Mouse (Mus musculus): ENCODE data around the gene Fam57a.

DNA sequence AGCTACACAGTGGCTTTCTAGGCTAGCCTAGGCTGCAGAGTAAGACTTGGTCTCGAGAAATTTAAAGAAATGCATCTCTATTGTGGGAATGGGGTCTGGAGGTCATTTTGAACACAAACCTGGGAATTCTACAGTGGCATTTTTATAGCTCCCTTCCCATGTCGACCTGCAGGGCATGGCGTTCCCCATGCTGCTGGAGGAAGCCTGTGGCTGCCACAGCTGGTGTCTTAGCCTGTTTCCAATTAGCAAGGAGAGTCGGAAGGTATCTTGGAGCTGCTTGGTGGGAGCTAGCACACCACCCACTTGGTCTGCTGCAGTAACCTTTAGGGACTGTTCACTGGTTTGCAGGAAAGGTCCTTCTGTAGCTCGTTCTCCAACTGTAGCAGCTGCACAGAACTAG is 76.7 kb downstream of the Fam57a start:
- TF ChIP-seq CTCF (IDR thresholded peaks at IDR 0.05; ENCODE audit: control insufficient read depth, insufficient read depth, insufficient read length): no peak
- TF ChIP-seq MAX (IDR thresholded peaks at IDR 0.05): no peak
- TF ChIP-seq MYOG (IDR thresholded peaks at IDR 0.05; ENCODE audit: control insufficient read depth, extremely low read depth, insufficient read length): no peak
- no peak for TF ChIP-seq MYOD1 (IDR thresholded peaks at IDR 0.05; ENCODE audit: control insufficient read depth, insufficient read length, low read depth)
- TF ChIP-seq CEBPB (IDR thresholded peaks at IDR 0.05; ENCODE audit: low read depth): no peak
- no peak for TF ChIP-seq USF1 (IDR thresholded peaks at IDR 0.05; ENCODE audit: low read depth)
